16 mouse cellular contexts compared by ENCODE assay signal in genomic region chr5:137742836-137743235, GRCm38 (mm10). TPM values are rescaled to one million over a fixed set of nuclear protein-coding genes. Genes with fewer than 3 reads are reported as not detected.
DNase-seq lines count a peak whose midpoint lies in the region; TF ChIP-seq lines count a peak whose summit lies in the region.
"Had no signal": no experiment of that assay in that cellular context is flagged by ENCODE, and none has a peak within 500 bp of the region (broad histone marks: within the 10 kb centered on the region; RNA-seq: fewer than 3 reads in every experiment).

No protein-coding gene starts in this region.

- no peak overlapping the region for H3K27ac ChIP-seq in heart, adult 2 months
- H3K27ac ChIP-seq: embryonic facial prominence, embryonic 13.5 days; embryonic facial prominence, embryonic 15.5 days; forebrain, embryonic 10.5 days; forebrain, embryonic 12.5 days had no signal

- no peak overlapping the region for H3K9ac ChIP-seq in heart, adult 2 months (ENCODE audit: low read depth, low read length)
- H3K9ac ChIP-seq: embryonic facial prominence, embryonic 13.5 days; embryonic facial prominence, embryonic 15.5 days; forebrain, embryonic 12.5 days had no signal

- no peak for TF ChIP-seq CTCF in heart, adult 2 months (IDR thresholded peaks at IDR 0.05)

- no peaks in the 10 kb centered on the region for H3K27me3 ChIP-seq in heart, adult 2 months (ENCODE audit: control insufficient read depth, insufficient read depth, low read length)
- H3K27me3 ChIP-seq: embryonic facial prominence, embryonic 13.5 days; embryonic facial prominence, embryonic 15.5 days; forebrain, embryonic 12.5 days had no signal

- H3K36me3 ChIP-seq in heart, adult 2 months (ENCODE audit: control insufficient read depth, insufficient read depth, low read length): no peaks in the 10 kb centered on the region

- no peak overlapping the region for H3K4me3 ChIP-seq in heart, adult 2 months
- H3K4me3 ChIP-seq: embryonic facial prominence, embryonic 15.5 days; erythroblast, embryonic 14.5 days; forebrain, embryonic 10.5 days; forebrain, embryonic 12.5 days had no signal

- no peaks in the 10 kb centered on the region for H3K79me2 ChIP-seq in heart, adult 2 months (replicated peaks; ENCODE audit: control insufficient read depth, insufficient read depth, low read length)

- H3K4me1 ChIP-seq in heart, adult 2 months (ENCODE audit: control insufficient read depth, insufficient read depth, low read length): peaks cover 1% of the 10 kb centered on the region; the same call in 1 of the 2 replicates

- no peak for TF ChIP-seq POLR2A in heart, adult 2 months (IDR thresholded peaks at IDR 0.05; ENCODE audit: insufficient read depth, low read depth, low read length)

- WGBS in heart, adult 2 months: over 99% methylated on average over 6 of the region's 6 CpGs

- peak; percentile 32 for DNase-seq in cerebellum, adult 9-10 months
- DNase-seq in cerebellum, adult 8-10 months: no peak
- peak; percentile 88 for DNase-seq in heart, adult 11 months
- DNase-seq in heart, adult 2 months: no peak
- DNase-seq: adrenal gland, adult 2 months; adrenal gland, postnatal 10 days; adrenal gland, postnatal 25 days; cerebellum, adult 18-20 months; cerebellum, postnatal 10 days; cerebellum, postnatal 36 days; embryo, embryonic 11 days had no signal

- intact Hi-C loops in heart, adult 2 months (cut with DNase I): loop anchor here (5.0 kb wide), 1 partner anchor 86 kb away; no protein-coding TSS in a partner anchor

- no peak for TF ChIP-seq EP300 in heart, adult 2 months (IDR thresholded peaks at IDR 0.05; ENCODE audit: insufficient read depth, low read depth, low read length)

RNA-seq across cellular contexts. Expression of gene Nyap1, which starts 1.4 kb away (rescaled TPM):
- total RNA-seq in heart, adult 2 months (2021): 1 to 10 TPM in 1 of 2 experiments, under 1 TPM in 1; 0.94 to 1.2 TPM
- polyA plus RNA-seq in heart, adult 2 months (2012; rRNA removed): 1.6 and 1.7 TPM in 2 replicates

RNA-seq across cellular contexts. Expression of gene Tsc22d4, which starts 2.7 kb away (rescaled TPM):
- 100 to 1,000 TPM; 254 to 258 TPM for total RNA-seq in heart, adult 2 months (2021)
- 223 and 251 TPM in 2 replicates for polyA plus RNA-seq in heart, adult 2 months (2012; rRNA removed)

RNA-seq across cellular contexts. Expression of gene Ppp1r35, which starts 35.8 kb away (rescaled TPM):
- total RNA-seq in heart, adult 2 months (2021): 10 to 100 TPM in 1 of 2 experiments, 1 to 10 TPM in 1; 7.4 to 10.8 TPM
- polyA plus RNA-seq in heart, adult 2 months (2012; rRNA removed): 6.8 and 12.0 TPM in 2 replicates

RNA-seq across cellular contexts. Expression of gene Mepce, which starts 44.6 kb away (rescaled TPM):
- 10 to 100 TPM; 21.3 to 26.0 TPM for total RNA-seq in heart, adult 2 months (2021)
- 24.1 and 31.5 TPM in 2 replicates for polyA plus RNA-seq in heart, adult 2 months (2012; rRNA removed)

RNA-seq across cellular contexts. Expression of gene Zcwpw1, which starts 44.8 kb away (rescaled TPM):
- total RNA-seq in heart, adult 2 months (2021): under 1 TPM; 0.44 to 0.52 TPM
- polyA plus RNA-seq in heart, adult 2 months (2012; rRNA removed): 0.39 and 0.50 TPM in 2 replicates

Comparison
In these comparisons a context has a peak if more than half of its experiments do, and no peak if none do; other contexts are left out.
1. DNase-seq: peak in cerebellum, adult 9-10 months (single experiment) and heart, adult 11 months (single experiment); none in cerebellum, adult 8-10 months (single experiment) and heart, adult 2 months (0 of 2).